Mouse (Mus musculus): ENCODE measurements at regions not wholly inside any gene's neighbourhood (a gene's known extent, or its start where the extent isn't known, plus 50 kb on each side); places are given as distances from the start of the nearest gene placed in this dataset.

GRCm38 (mm10) chr4:29913066-29913465 lies 1100.1 kb downstream of the Epha7 start:
- peak; percentile 95 for DNase-seq (ENCODE audit: inconsistent ontology term)
